16 mouse cellular contexts compared by ENCODE assay signal in genomic region chr3:133218501-133218900, GRCm38 (mm10). TPM values are rescaled to one million over a fixed set of nuclear protein-coding genes. Genes with fewer than 3 reads are reported as not detected.
"Had no signal": no experiment of that assay in that cellular context is flagged by ENCODE, and none has a peak within 500 bp of the region (broad histone marks: within the 10 kb centered on the region; RNA-seq: fewer than 3 reads in every experiment).

No protein-coding gene starts in this region.

- H3K9me3 ChIP-seq: limb, embryonic 12.5 days; liver, embryonic 13.5 days; lung, embryonic 15.5 days had no signal

- H3K27ac ChIP-seq: kidney, postnatal 0 days; layer of hippocampus, adult 2 months; limb, embryonic 12.5 days; liver, embryonic 13.5 days; lung, embryonic 15.5 days; macrophage had no signal

- DNase-seq: kidney, postnatal 4 days; liver; liver, embryonic 13.5 days; liver, postnatal 0 days; lung, postnatal 14 days; right cerebral cortex, postnatal 25 days; thymus, postnatal 4 days had no signal

- H3K4me2 ChIP-seq: limb, embryonic 12.5 days; liver, embryonic 13.5 days; lung, embryonic 15.5 days; midbrain, embryonic 11.5 days had no signal

- H3K27me3 ChIP-seq: limb, embryonic 12.5 days; liver, embryonic 13.5 days; lung, embryonic 15.5 days; megakaryocyte, embryonic 14.5 days had no signal

- H3K36me3 ChIP-seq: limb, embryonic 12.5 days; liver, embryonic 13.5 days; lung, embryonic 15.5 days had no signal

- ATAC-seq: liver, postnatal 0 days had no signal

- H3K4me3 ChIP-seq: layer of hippocampus, adult 2 months; limb, embryonic 12.5 days; liver, embryonic 13.5 days; lung, embryonic 15.5 days; megakaryocyte, embryonic 14.5 days had no signal

- H3K9ac ChIP-seq: limb, embryonic 12.5 days; liver, embryonic 13.5 days; liver, postnatal 0 days; lung, embryonic 15.5 days had no signal

- H3K4me1 ChIP-seq: limb, embryonic 12.5 days; liver, embryonic 13.5 days; lung, embryonic 15.5 days had no signal

RNA-seq across cellular contexts. Expression of gene Arhgef38, which starts 16.2 kb away (rescaled TPM):
- total RNA-seq: layer of hippocampus, adult 2 months; left cerebral cortex, postnatal 36 days had no signal
- polyA plus RNA-seq: limb, embryonic 12.5 days; liver, embryonic 13.5 days; macrophage; neural tube, embryonic 14.5 days had no signal
